Mouse (Mus musculus) lung, postnatal 0 days (tissue): ENCODE measurements around the gene Fam168b.

Experiments
- CTCF ChIP-seq: IDR thresholded peaks from 2 replicates; pipeline ENCODE4 v1.5.1; 2016; ENCODE audit warnings: antibody characterized with exemption, mild to moderate bottlenecking
- EP300 ChIP-seq: IDR thresholded peaks from 2 replicates; pipeline ENCODE4 v1.6.1; 2016; ENCODE audit warnings: antibody characterized with exemption, mild to moderate bottlenecking, control low read depth

GRCm38 (mm10) chr1:34775870-34776269 lies 67.0 kb downstream of the Fam168b start:
- TF ChIP-seq CTCF (no peak), EP300 (no peak)
